Mouse (Mus musculus) heart, postnatal 0 days (tissue): ENCODE results near the gene Inpp5f. TPM values are rescaled to one million over a fixed set of nuclear protein-coding genes. Genes with fewer than 3 reads are reported as not detected.

ENCODE experiments used
- ATAC-seq: fragments of 200-750 bp; cut with Nextera tagmentation; 2 replicates; pipeline ENCODE4 v1.8.0; 2017; ENCODE audit warnings: low read depth, moderate number of reproducible peaks, moderate library complexity; ENCODE audit not compliant: insufficient read depth
- DNase-seq: peaks from one replicate; pipeline ENCODE4 v3.0.0-alpha.2; 2016; ENCODE audit warnings: low spot score
- H3K27ac ChIP-seq: fragments of 300-500 bp; sonication (generic); 2 replicates; pipeline ENCODE4 v1.5.1; 2014; ENCODE audit warnings: low read depth, mild to moderate bottlenecking
- H3K27me3 ChIP-seq: fragments of 300-500 bp; sonication (generic); 2 replicates; pipeline ENCODE4 v1.6.1; 2014; ENCODE audit warnings: low read length, mixed read lengths; ENCODE audit not compliant: control insufficient read depth, insufficient read depth
- H3K36me3 ChIP-seq: fragments of 300-500 bp; sonication (generic); replicated peaks from 2 replicates; pipeline ENCODE4 v1.6.1; 2014; ENCODE audit warnings: low read length, mixed read lengths; ENCODE audit not compliant: control insufficient read depth, insufficient read depth
- H3K4me1 ChIP-seq: fragments of 300-500 bp; sonication (generic); 2 replicates; pipeline ENCODE4 v1.6.1; 2014; ENCODE audit warnings: antibody characterized with exemption; ENCODE audit not compliant: control insufficient read depth, insufficient read depth
- H3K4me2 ChIP-seq: fragments of 300-500 bp; sonication (generic); 2 replicates; pipeline ENCODE4 v1.6.1; 2014; ENCODE audit warnings: low read depth, mild to moderate bottlenecking, low read length, moderate library complexity
- H3K4me3 ChIP-seq: fragments of 300-500 bp; sonication (generic); 2 replicates; pipeline ENCODE4 v1.5.1; 2014; ENCODE audit warnings: low read depth, low read length
- H3K9ac ChIP-seq: fragments of 300-500 bp; sonication (generic); replicated peaks from 2 replicates; pipeline ENCODE4 v1.6.1; 2014; ENCODE audit warnings: low read depth, low read length, mixed read lengths
- H3K9me3 ChIP-seq: fragments of 300-500 bp; sonication (generic); replicated peaks from 2 replicates; pipeline ENCODE4 v1.6.1; 2016; ENCODE audit warnings: low read length; ENCODE audit not compliant: control insufficient read depth
- CTCF ChIP-seq: IDR thresholded peaks from 2 replicates; pipeline ENCODE4 v1.5.1; 2016; ENCODE audit warnings: antibody characterized with exemption, control low read depth, low read depth
- EP300 ChIP-seq: IDR thresholded peaks from 2 replicates; pipeline ENCODE4 v1.6.1; 2016; ENCODE audit warnings: antibody characterized with exemption, low read depth
- WGBS: fragments of 180-500 bp; shearing (Covaris S2); extraction: QIAGEN DNeasy Blood & Tissue Kit; methylation state at CpG from one replicate; pipeline ENCODE4 v1.1.7; 2014; 5-methylcytosine and 5-hydroxymethylcytosine counted together
- polyA plus RNA-seq: library from polyadenylated mRNA; unstranded; fragments of >200 nt; fragmentation: Nextera tagmentation; extraction: Ambion mirVana; gene quantifications from 2 replicates; pipeline ENCODE4 v1.2.1, GENCODE M21; 2015
- total RNA-seq: library from RNA; depleted of rRNA; stranded (reverse); fragments of >200 nt; gene quantifications from 2 replicates; pipeline ENCODE4 v1.2.3, GENCODE M21; 2014; ENCODE audit warnings: low replicate concordance

Gene Inpp5f
- total and polyA plus RNA-seq, 2 experiments from 2014 or later, result 4.8 to 5.3 TPM

DNA sequence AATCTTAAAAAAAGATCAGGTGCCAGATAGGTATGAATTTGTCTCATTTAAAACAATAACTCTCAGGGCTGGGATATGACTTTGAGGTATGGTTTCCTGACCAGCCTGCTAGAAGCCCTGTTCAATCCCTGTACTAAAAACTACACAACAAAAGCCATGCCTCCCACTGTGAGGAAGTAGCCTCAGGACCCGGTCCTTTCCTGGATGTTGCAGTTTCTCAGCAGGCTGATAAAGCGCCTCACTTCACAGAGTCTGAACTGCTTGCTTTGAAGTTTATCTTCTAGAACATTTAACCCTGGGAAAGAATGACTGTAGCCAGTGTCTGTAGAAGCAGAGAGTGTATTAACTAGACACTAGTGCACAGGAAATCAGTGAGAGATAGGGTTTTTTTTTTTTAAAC lies 57.7 kb downstream of the Inpp5f start:
- Histone ChIP-seq H3K4me1 (peaks cover 8% of the 10 kb centered on the region), H3K27ac (no peak overlapping the region), H3K36me3 (peaks cover 10% of the 10 kb centered on the region), H3K27me3 (no peaks in the 10 kb centered on the region), H3K4me3 (no peak overlapping the region), H3K9ac (no peak overlapping the region), H3K4me2 (no peak overlapping the region), H3K9me3 (no peaks in the 10 kb centered on the region)
- TF ChIP-seq CTCF (no peak), EP300 (no peak)
- DNase-seq, result no peak
- no peak for ATAC-seq
- WGBS, result 45% methylated on average over 2 of the region's 2 CpGs

GRCm38 (mm10) chr7:128671952-128672351 lies 60.8 kb downstream of the Inpp5f start:
- Histone ChIP-seq H3K36me3 (peaks cover 16% of the 10 kb centered on the region), H3K27me3 (no peaks in the 10 kb centered on the region), H3K4me1 (peaks cover 8% of the 10 kb centered on the region), H3K27ac (0 out of 2 replicates have a peak overlapping the region, but pooled peaks have one; percentile 30), H3K4me2 (peak overlapping the region; percentile 50), H3K9me3 (no peaks in the 10 kb centered on the region), H3K9ac (no peak overlapping the region), H3K4me3 (0 out of 2 replicates have a peak overlapping the region, but pooled peaks have one; percentile 1)
- ATAC-seq (no peak), DNase-seq (no peak)
- WGBS, result 29% methylated on average over 8 of the region's 8 CpGs
- TF ChIP-seq EP300 (no peak), CTCF (no peak)

DNA sequence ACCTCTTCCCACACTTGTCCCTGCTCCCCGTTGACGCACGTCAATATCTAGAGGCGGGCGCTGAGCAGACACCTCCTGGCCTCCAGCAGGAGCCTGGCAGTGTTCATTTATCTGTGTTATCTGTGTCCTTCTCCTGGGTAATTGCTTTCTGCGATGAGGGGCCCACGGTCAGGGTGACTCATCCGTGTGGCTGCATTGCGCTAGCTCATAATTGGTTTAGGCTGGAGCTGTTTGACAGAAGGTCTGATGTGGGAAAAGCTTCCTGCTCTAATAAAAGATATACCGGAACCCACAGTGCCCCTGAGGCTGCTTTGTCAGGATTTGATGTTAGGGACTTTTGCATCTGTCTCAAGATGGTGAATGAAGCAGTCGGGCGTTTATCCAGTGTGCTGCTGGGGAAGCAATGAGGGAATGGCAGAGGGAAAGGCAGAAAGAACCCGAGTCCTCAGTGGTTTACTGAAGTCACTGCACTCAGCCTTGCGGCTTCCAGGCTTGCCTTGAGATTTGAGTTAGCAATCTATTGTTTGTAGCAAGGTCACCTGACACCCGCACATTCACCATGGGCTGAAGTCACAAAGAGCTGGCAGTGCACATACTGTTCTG lies 61.4 kb downstream of the Inpp5f start:
- H3K4me2 ChIP-seq, result peak overlapping the region; percentile 50
- peak; percentile 69 for ATAC-seq
- no peak for DNase-seq

DNA sequence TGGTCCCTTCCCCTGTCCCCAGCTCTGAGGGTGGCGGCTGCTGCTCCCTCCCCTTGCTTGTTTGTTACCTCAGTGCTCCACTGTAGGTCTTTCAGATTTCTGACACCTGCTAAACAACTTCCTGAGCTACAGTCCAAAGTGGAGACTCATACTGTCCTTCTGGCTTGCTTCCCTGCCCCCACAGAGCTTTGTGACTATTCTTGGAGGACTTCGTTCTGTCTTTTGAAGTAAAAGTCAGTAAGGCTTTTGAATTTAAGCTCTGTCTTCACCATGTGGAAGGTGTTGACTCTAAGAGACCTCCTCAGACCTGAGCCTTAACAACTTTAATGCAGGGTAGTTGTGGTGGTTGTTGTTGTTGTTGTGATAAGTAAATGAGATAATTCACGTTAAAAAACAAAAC lies 67.4 kb downstream of the Inpp5f start:
- WGBS, result 58% methylated on average over 3 of the region's 3 CpGs
- no peaks in the 10 kb centered on the region for H3K27me3 ChIP-seq
- TF ChIP-seq EP300, result no peak
- no peak for TF ChIP-seq CTCF
- H3K9ac ChIP-seq, result no peak overlapping the region
- H3K4me1 ChIP-seq, result no peaks in the 10 kb centered on the region
- ATAC-seq, result no peak
- no peak overlapping the region for H3K27ac ChIP-seq
- H3K4me3 ChIP-seq, result no peak overlapping the region
- no peaks in the 10 kb centered on the region for H3K9me3 ChIP-seq
- H3K4me2 ChIP-seq, result no peak overlapping the region
- no peak for DNase-seq
- peaks cover 22% of the 10 kb centered on the region for H3K36me3 ChIP-seq

More for the DNA sequence above, 61.4 kb downstream of the Inpp5f start:
- 12% methylated on average over 15 of the region's 15 CpGs for WGBS
- Histone ChIP-seq H3K36me3 (peaks cover 19% of the 10 kb centered on the region), H3K27ac (0 out of 2 replicates have a peak overlapping the region, but pooled peaks have one; percentile 30), H3K9me3 (no peaks in the 10 kb centered on the region), H3K4me1 (peaks cover 8% of the 10 kb centered on the region), H3K9ac (no peak overlapping the region), H3K4me3 (peak overlapping the region; percentile 1; the same call in 1 of the 2 replicates), H3K27me3 (no peaks in the 10 kb centered on the region)
- no peak for TF ChIP-seq CTCF
- TF ChIP-seq EP300, result no peak

DNA sequence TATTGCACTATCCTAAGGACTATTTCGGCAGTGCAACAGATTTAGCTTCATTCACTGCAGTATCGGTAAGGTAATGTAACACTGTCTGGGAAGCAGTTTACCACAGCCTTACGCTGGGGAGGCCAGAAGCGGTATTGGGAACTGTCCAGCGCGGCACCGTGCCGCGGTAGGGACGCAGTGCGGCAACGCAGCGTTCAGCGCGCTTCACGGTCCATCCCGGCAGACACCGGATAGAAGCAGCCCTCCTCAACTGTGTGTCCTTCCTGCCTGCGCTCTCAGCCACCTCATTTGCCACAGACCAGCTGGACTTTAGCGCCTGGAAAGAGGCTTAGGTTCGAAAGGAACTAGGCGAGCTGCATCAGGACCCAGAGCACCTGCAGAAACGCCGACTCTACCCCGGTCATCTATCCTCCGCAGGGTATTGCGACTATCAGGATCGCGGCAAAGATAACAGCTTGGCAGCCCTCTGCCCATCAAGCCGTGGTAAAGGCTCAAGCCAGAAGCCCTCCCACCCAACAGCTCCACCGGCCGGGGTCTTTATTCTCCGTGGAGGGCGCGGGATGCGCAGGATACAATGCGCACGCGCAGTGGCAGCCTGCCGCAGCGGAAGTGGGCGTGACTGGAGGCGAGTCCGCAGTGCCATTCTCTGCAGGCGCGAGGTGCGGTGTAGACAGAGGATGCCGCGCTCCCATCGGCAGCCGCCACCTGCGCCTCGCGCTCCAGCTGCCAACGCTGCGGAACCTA lies 76.9 kb downstream of the Inpp5f start:
- Histone ChIP-seq H3K4me2 (peak overlapping the region; percentile 60), H3K36me3 (peaks cover 38% of the 10 kb centered on the region), H3K4me1 (no peaks in the 10 kb centered on the region), H3K9me3 (no peaks in the 10 kb centered on the region), H3K9ac (no peak overlapping the region), H3K27me3 (no peaks in the 10 kb centered on the region), H3K27ac (no peak overlapping the region), H3K4me3 (peak overlapping the region; percentile 43)
- TF ChIP-seq CTCF (no peak), EP300 (no peak)
- DNase-seq (peak; percentile 37), ATAC-seq (peak; percentile 39; the same call in 1 of the 2 replicates)
- WGBS, result 43% methylated on average over 56 of the region's 56 CpGs
